Mouse (Mus musculus) 416B (cell line): Measurements from ENCODE around the gene Plekhm1.
A peak's percentile ranks its signal among the peaks of the same experiment; 100 is the strongest.

Experiments used
- DNase-seq: peaks from one replicate; pipeline ENCODE4 v3.0.0; 2011; ENCODE audit warnings: low read depth

Gene Plekhm1

GRCm38 (mm10) chr11:103340130-103340529, 72.4 kb downstream of the Plekhm1 start:
- no peak for DNase-seq

GRCm38 (mm10) chr11:103339414-103340119, 72.9 kb downstream of the Plekhm1 start:
- DNase-seq = no peak

GRCm38 (mm10) chr11:103338671-103339070, 73.8 kb downstream of the Plekhm1 start:
- DNase-seq = no peak

GRCm38 (mm10) chr11:103338119-103338518, 74.4 kb downstream of the Plekhm1 start:
- DNase-seq = no peak

DNA sequence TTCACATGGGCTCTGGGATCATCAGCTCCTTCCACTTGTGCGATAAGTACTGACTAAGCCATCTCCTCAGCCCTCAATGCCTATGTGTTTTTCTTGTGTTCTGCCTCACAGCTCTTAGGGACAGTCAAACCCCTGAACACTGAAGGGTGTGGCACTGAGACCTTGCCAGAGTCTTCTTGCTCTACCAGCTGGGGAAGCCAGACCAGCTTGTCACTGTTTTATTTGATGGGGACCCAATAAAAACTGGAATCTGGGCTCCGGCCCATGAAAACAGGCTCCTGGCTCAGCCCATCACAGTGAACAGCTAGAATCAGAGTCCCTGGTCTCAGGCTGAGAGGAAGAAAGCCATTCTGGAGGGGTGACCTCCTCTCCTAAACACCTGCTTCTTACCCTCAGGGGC, 75.3 kb downstream of the Plekhm1 start:
- DNase-seq = no peak

DNA sequence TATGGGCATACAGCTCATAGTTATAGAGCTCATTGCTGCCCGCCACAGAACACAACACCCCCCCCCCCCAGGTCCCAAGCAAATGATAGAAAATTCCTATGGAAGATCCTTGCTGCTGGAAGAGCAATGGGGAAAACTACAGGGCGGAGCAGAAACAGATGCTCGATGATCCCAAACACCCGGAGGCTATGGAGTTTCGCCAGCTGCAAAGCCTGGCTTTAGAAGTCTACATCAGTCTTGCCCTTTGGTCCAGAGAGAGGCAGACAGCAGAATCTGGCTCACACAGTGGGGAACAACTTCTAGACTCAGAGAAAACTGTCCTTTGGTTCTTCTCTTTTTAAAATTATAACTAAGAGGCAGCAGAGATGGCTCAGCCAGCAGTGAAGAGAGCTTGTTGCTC, 76.9 kb downstream of the Plekhm1 start:
- DNase-seq = no peak

GRCm38 (mm10) chr11:103334925-103335324, 77.6 kb downstream of the Plekhm1 start:
- DNase-seq = no peak

- no peak for DNase-seq
These were observed 78.6 kb downstream of the Plekhm1 start for GRCm38 (mm10) chr11:103333719-103334398.

- no peak for DNase-seq
These were observed 79.4 kb downstream of the Plekhm1 start for GRCm38 (mm10) chr11:103332890-103333651.

GRCm38 (mm10) chr11:103332186-103332889, 80.1 kb downstream of the Plekhm1 start:
- peak; percentile 88 for DNase-seq

GRCm38 (mm10) chr11:103331502-103332185, 80.8 kb downstream of the Plekhm1 start:
- no peak for DNase-seq

DNA sequence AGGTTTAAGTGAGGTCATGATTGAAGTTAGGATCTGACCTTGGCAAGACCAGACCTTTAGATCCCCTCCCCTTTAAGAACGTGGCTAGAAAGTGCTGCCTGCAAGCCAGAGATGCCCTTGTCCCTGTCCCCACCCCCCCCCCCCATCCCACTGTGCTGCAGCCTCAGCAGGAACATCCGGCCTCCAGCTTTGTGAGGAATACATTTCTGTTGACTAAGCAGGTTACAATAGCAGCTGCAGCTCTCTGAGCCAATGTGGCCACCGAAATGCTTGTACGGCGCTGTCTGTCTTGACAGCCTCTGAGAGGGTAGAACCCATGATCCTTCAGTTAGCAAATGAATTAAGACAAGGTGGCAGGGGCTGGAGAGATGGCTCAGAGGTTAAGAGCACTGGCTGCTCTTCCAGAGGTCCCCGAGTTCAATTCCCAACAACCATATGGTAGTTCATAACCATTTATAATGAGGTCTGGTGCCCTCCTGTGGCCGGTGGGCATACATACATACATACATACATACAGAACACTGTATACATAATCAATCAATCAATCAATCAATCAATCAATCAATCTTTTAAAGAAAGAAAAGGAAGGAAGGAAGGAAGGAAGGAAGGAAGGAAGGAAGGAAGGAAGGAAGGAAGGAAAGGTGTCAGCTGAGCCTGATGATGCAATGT, 81.7 kb downstream of the Plekhm1 start:
- peak; percentile 53 for DNase-seq

DNA sequence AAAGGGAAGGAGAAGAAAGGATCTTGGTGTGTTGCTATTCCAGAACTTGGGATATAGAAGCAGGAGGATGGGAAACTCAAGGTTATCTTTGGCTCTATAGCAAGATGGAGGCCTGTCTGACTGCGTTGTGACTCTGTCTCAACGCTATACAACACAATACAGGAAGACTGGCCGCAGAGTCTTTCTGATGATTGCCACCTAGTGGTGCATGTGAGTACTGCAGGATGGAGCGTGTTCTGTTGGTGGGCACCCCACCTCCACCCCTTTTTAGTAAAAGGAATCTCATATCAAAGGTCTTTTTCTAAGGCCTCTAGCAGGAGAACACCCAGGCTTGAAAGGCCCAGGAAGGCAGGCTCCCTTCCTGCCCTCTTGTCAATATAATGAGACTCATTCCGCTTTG, 85.5 kb downstream of the Plekhm1 start:
- peak; percentile 74 for DNase-seq

DNA sequence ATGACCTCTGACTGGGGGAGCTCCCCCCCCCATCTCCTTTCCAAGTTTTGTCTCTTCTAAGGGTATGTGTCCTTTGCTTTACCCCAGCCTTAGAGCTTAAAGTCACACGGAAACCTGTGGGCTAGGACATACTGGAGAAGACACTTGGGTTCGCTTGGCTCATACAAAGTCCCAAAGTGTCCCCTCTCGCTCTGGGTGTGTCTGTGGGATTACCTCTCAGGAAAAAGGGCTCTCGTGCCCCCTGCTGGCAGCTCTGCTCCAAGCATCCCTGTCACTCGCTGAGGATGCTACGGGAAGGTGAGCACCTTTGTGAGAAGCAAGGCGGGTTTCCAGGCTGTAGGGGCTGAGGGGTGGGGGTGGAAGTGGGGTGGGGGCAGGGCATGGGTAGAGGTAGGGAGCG, 87.3 kb downstream of the Plekhm1 start:
- DNase-seq = peak; percentile 70

DNA sequence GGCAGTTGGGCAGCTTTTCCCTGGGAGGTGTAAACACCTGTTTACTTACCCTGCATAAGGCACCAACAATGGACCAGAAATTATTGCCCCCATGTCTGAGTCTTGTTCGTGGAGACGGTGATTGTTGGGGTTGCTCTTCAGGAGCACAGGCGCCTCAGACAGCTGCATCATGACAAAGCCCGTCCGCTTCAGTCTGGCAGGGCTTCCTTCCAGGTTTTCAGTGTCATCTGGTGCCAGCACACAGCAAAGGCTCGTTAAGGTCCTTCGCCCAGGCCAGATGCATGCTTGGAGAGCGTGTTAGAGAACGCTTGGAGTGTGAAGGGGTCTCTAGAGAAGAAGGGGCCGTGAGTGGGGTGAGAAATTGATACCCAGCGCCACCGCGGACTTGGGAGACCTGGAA, 87.8 kb downstream of the Plekhm1 start:
- DNase-seq = no peak

DNA sequence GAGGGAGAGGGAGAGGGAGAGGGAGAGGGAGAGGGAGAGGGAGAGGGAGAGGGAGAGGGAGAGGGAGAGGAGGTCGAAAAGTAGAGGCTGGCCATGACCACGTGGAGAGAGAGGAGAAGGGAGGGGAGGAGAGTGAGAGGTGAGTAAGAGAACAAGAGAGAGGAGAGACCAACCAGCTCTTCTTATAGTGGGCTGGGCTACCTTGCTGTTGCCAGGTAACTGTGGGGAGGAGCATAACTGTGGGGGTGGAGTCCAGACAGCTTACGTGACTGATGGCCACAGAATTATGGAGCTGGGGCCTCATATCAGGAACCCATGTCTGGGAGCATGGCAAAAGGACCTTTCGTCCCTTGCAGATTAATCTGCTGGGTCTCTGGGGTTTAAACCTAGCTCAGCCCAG, 89.7 kb downstream of the Plekhm1 start:
- DNase-seq = peak; percentile 21

GRCm38 (mm10) chr11:103320646-103321045, 91.8 kb downstream of the Plekhm1 start:
- no peak for DNase-seq

DNA sequence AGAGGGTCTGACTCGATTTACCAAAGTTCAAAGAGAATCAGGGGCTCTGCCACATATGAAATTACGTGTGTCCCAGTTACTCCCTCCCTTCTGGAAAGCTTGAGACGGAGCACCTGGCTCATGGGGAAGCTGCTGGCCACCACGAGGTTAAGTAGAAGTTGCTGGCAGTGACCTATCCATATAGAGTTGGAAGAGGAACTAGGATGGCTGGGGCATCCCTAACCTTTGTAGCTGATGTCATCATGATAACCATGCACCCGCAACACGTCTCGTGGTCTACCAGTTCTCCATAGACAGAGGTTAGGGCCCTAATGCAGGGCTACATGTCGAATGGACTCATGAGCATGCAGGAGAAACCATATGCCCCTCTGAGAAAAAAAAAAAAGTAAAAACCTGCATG, 92.3 kb downstream of the Plekhm1 start:
- no peak for DNase-seq

GRCm38 (mm10) chr11:103318042-103318441, 94.4 kb downstream of the Plekhm1 start:
- no peak for DNase-seq

DNA sequence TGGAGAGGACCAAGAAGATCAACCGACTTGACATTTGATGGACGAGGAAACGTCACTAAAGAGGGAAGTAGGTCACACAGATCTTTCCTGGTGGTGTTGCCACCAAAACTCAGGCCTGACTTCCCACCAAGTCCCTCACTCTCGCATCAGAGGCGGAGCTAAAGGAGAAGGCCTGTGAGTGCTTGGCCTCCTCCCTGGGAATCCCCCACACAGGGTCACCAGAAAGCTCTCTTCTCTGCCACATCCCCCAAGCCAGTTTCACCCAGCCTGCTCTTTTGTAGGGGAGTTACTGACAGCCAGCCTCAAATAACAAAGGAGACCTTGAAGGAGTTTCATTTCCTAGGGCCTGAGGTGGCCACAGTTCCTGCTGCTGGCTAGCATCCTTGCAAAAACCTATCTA, 97.1 kb downstream of the Plekhm1 start:
- DNase-seq = no peak

- DNase-seq = no peak
These were observed 97.6 kb downstream of the Plekhm1 start for GRCm38 (mm10) chr11:103314736-103315374.
